Mouse (Mus musculus) liver, adult 2 months (tissue): ENCODE data around the gene Plcb2.

Experiments used
- CTCF ChIP-seq: fragments of 200-500 bp; IDR thresholded peaks from 2 replicates; pipeline ENCODE4 v1.5.1; 2011; ENCODE audit warnings: low read depth, low read length, control low read depth
- POLR2A ChIP-seq: fragments of 200-500 bp; IDR thresholded peaks from 2 replicates; pipeline ENCODE4 v1.6.1; 2011; ENCODE audit warnings: low read length, control low read depth; ENCODE audit not compliant: insufficient read depth; ENCODE audit errors: extremely low read depth

GRCm38 (mm10) chr2:118671728-118672127 lies 56.5 kb downstream of the Plcb2 start:
- no peak for TF ChIP-seq CTCF
- TF ChIP-seq POLR2A, result no peak
